Mouse (Mus musculus): ENCODE data around the gene Gm21411.
"Not testable (repeated sequence)": the region's sequence is repeated elsewhere in the genome, so short reads cannot be mapped to it uniquely, and the experiment has no call there.

DNA sequence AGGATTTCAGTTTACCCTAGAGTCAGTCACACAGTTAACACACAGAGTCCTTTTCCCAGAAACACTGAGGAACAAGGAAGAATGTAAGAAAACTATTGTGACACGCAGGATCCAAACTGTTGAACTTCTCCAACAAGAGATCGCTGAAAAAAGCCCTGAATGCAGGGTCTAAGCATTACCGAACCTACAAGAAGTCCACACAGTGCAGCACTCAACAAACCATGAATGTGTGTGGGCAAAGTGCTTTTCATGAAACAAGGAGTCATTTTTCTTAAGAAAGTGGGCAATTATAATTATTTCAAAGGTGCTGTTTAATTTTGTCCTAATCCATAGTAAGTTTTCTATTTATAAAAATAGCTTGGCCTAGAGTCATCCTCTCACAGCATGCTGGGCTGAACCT is 6.3 kb downstream of the Gm21411 start:
- not testable (repeated sequence) for TF ChIP-seq POLR2A (IDR thresholded peaks at IDR 0.05; ENCODE audit: borderline replicate concordance, insufficient read depth, low read length); CTCF (IDR thresholded peaks at IDR 0.05; ENCODE audit: borderline replicate concordance, insufficient read depth, low read depth, low read length)

All from cerebellum, adult 2 months (tissue).